Mouse (Mus musculus): Measurements from ENCODE around the gene Mrgprf.

Gene Mrgprf

GRCm38 (mm10) chr7:145301008-145301340 lies 346 bp downstream of the Mrgprf start:
- no peak for DNase-seq (ENCODE audit: low spot score)

- no peak for DNase-seq (ENCODE audit: low spot score)
Measured at GRCm38 (mm10) chr7:145301341-145302005, 845 bp downstream of the Mrgprf start.

GRCm38 (mm10) chr7:145302488-145303285 lies 2.1 kb downstream of the Mrgprf start:
- no peak for DNase-seq (ENCODE audit: low spot score)

GRCm38 (mm10) chr7:145304153-145304552 lies 3.5 kb downstream of the Mrgprf start:
- DNase-seq (ENCODE audit: low spot score) = no peak

GRCm38 (mm10) chr7:145307636-145308035 lies 7.0 kb downstream of the Mrgprf start:
- DNase-seq (ENCODE audit: low spot score) = no peak

- no peak for DNase-seq (ENCODE audit: low spot score)
Measured at GRCm38 (mm10) chr7:145308061-145308675, 7.5 kb downstream of the Mrgprf start.

GRCm38 (mm10) chr7:145308866-145309265 lies 8.2 kb downstream of the Mrgprf start:
- DNase-seq (ENCODE audit: low spot score) = no peak

GRCm38 (mm10) chr7:145309877-145310276 lies 9.2 kb downstream of the Mrgprf start:
- DNase-seq (ENCODE audit: low spot score) = no peak

- no peak for DNase-seq (ENCODE audit: low spot score)
Measured at GRCm38 (mm10) chr7:145310526-145310925, 9.9 kb downstream of the Mrgprf start.

- no peak for DNase-seq (ENCODE audit: low spot score)
Measured at GRCm38 (mm10) chr7:145312137-145312536, 11.5 kb downstream of the Mrgprf start.

GRCm38 (mm10) chr7:145314785-145315411 lies 14.3 kb downstream of the Mrgprf start, which contains the start of gene Mrgprd:
Gene Mrgprd (plus strand): TSS chr7:145314835.
- no peak for DNase-seq (ENCODE audit: low spot score)

- DNase-seq (ENCODE audit: low spot score) = no peak
Measured at GRCm38 (mm10) chr7:145317522-145317921, 16.9 kb downstream of the Mrgprf start.

GRCm38 (mm10) chr7:145319481-145319880 lies 18.9 kb downstream of the Mrgprf start:
- peak; percentile 39 for DNase-seq (ENCODE audit: low spot score)

GRCm38 (mm10) chr7:145323607-145324006 lies 23.0 kb downstream of the Mrgprf start:
- DNase-seq (ENCODE audit: low spot score) = no peak

GRCm38 (mm10) chr7:145325697-145326096 lies 25.1 kb downstream of the Mrgprf start:
- DNase-seq (ENCODE audit: low spot score) = no peak

- DNase-seq (ENCODE audit: low spot score) = no peak
Measured at GRCm38 (mm10) chr7:145329982-145330381, 29.4 kb downstream of the Mrgprf start.

- DNase-seq (ENCODE audit: low spot score) = no peak
Measured at GRCm38 (mm10) chr7:145330641-145331040, 30.0 kb downstream of the Mrgprf start.

GRCm38 (mm10) chr7:145332376-145333041 lies 31.9 kb downstream of the Mrgprf start:
- no peak for DNase-seq (ENCODE audit: low spot score)

GRCm38 (mm10) chr7:145333936-145334335 lies 33.3 kb downstream of the Mrgprf start:
- no peak for DNase-seq (ENCODE audit: low spot score)

GRCm38 (mm10) chr7:145334428-145335027 lies 33.9 kb downstream of the Mrgprf start:
- DNase-seq (ENCODE audit: low spot score) = no peak

- DNase-seq (ENCODE audit: low spot score) = no peak
Measured at GRCm38 (mm10) chr7:145335199-145335598, 34.6 kb downstream of the Mrgprf start.

All from layer of hippocampus, adult 11-12 months (tissue).